ENCODE assay signal across 8 mouse cellular contexts in the genomic region with DNA sequence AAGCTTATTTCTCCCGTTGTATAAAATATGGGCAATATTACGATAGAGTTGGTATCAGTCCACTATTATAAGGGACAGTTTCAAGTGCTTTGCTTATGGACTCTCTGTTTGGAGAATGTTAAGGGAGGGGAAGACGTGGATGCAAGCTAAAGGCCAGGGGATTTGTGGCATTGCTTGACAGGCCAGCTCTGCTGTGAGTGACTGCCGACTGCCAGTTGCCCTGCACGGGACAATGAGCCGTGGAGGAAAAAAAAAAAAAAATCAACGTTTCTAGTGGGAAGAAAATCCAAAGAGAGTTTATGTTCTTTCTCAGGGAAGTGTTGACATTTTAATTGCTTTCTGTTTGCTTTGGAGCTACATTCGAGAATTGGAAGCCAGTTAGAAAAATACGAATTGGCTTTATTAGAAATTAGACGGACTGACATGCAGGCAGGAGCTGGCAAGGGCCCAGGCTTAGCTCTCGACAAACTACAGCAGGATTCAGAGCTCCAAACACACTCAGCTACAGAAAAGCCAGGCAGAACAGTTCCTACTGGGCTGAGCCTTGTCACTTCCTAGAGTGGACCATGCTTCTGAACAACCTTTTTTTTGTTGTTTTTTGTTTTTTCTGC.
DNase-seq lines count a peak whose midpoint lies in the region; ATAC-seq and TF ChIP-seq lines count a peak whose summit lies in the region.

No protein-coding gene starts in this region.

- no peak for TF ChIP-seq CTCF in lung, embryonic 14.5 days (IDR thresholded peaks at IDR 0.05; ENCODE audit: low read depth)
- TF ChIP-seq CTCF in left cerebral cortex, adult 2 months (IDR thresholded peaks at IDR 0.05), result no peak

- H3K4me3 ChIP-seq in lung, embryonic 14.5 days (ENCODE audit: low read depth, low read length), result no peak overlapping the region; the same call in 1 of the 2 replicates
- no peak overlapping the region for H3K4me3 ChIP-seq in left cerebral cortex, adult 2 months

- no peaks in the 10 kb centered on the region for H3K9me3 ChIP-seq in lung, embryonic 14.5 days (ENCODE audit: low read depth, low read length)

- peak overlapping the region; percentile 72 for H3K27ac ChIP-seq in lung, embryonic 14.5 days (ENCODE audit: low read depth)
- H3K27ac ChIP-seq in left cerebral cortex, adult 2 months, result no peak overlapping the region

- no peak overlapping the region for H3K9ac ChIP-seq in lung, embryonic 14.5 days

- no peaks in the 10 kb centered on the region for H3K36me3 ChIP-seq in lung, embryonic 14.5 days (ENCODE audit: insufficient read depth)

- peak overlapping the region; percentile 36 for H3K4me2 ChIP-seq in lung, embryonic 14.5 days

- 15% methylated on average over 11 of the region's 11 CpGs for WGBS in lung, embryonic 14.5 days

- ATAC-seq in lung, embryonic 14.5 days (ENCODE audit: insufficient read depth), result peak; percentile 91
- ATAC-seq in megakaryocyte-erythroid progenitor cell, adult 5-6 weeks (replicated peaks; ENCODE audit: low FRiP score, low TSS enrichment, poor library complexity, severe bottlenecking), result no peak

- peak; percentile 48 for DNase-seq in testis, postnatal 10 days (ENCODE audit: low spot score)
- DNase-seq in testis, postnatal 14 days (ENCODE audit: low spot score), result no peak
- DNase-seq in forelimb bud, embryonic 11.5 days (ENCODE audit: low read depth, low spot score), result peak; percentile 70
- peak; percentile 71 for DNase-seq in hindlimb bud, embryonic 11.5 days (ENCODE audit: extremely low spot score, low read depth, low spot score)
- DNase-seq in lung, embryonic 14.5 days, result peak; percentile 89
- no peak for DNase-seq in left cerebral cortex, adult 2 months (ENCODE audit: extremely low spot score in 1 of 2, low spot score in 2 of 2)
- DNase-seq in left cerebral cortex, adult 18-20 months (ENCODE audit: low spot score in 2 of 2), result no peak

- intact Hi-C loops in left cerebral cortex, adult 2 months (cut with DNase I), result no loop called here

- peaks cover 10% of the 10 kb centered on the region; the same call in 1 of the 2 replicates for H3K4me1 ChIP-seq in lung, embryonic 14.5 days (ENCODE audit: insufficient read depth)

- no peaks in the 10 kb centered on the region for H3K27me3 ChIP-seq in lung, embryonic 14.5 days (ENCODE audit: insufficient read depth, low read length)

Comparison
In these comparisons a context has a peak if more than half of its experiments do, and no peak if none do; other contexts are left out.
1. DNase-seq: peak in testis, postnatal 10 days (single experiment), forelimb bud, embryonic 11.5 days (single experiment), hindlimb bud, embryonic 11.5 days (single experiment) and lung, embryonic 14.5 days (single experiment); none in testis, postnatal 14 days (single experiment), left cerebral cortex, adult 2 months (0 of 2) and left cerebral cortex, adult 18-20 months (0 of 2).